8 mouse cellular contexts compared by ENCODE assay signal in the genomic region with DNA sequence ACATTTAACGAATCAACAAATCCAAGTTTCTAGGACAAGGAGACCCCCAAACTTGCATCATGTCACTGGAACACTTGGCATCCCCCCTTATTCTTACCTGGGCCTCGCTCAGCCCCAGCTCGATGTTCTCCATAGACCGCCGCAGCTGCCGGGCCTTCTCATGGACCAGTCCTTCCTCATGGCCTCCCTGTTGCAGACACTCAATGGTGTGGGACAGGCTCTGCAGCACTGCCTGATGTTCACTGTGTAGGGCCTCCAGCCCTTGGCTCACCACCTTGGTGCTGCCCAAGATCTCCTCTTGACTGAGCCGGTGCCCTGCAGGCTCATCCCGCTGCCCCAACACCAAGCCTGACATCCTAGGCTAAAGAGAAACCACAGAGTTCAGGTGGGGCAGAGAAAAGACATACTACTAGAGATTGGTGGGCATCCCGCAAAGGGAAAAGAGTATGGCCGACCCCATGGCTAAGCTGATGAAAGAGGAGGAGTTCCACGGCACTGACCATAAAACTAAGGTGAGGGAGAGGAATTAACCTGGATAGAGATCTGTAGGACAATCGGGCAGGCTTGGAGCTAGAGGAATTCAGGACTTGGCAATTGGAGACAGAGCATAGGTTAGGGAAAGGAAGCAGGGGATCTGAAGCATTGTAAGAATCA. TPM values are rescaled to one million over a fixed set of nuclear protein-coding genes. Genes with fewer than 3 reads are reported as not detected.
DNase-seq lines count a peak whose midpoint lies in the region; ATAC-seq and TF ChIP-seq lines count a peak whose summit lies in the region.

No protein-coding gene starts in this region.

- peaks cover 3% of the 10 kb centered on the region for H3K4me1 ChIP-seq in heart, adult 2 months (ENCODE audit: control insufficient read depth, insufficient read depth, low read length)
- peaks cover 23% of the 10 kb centered on the region for H3K4me1 ChIP-seq in bone marrow macrophage, adult 2 months (ENCODE audit: control insufficient read depth, insufficient read depth, low read length)
- H3K4me1 ChIP-seq in hindbrain, embryonic 13.5 days (replicated peaks) = peaks cover 32% of the 10 kb centered on the region
- peaks cover 12% of the 10 kb centered on the region for H3K4me1 ChIP-seq in midbrain, embryonic 11.5 days (ENCODE audit: control insufficient read depth, insufficient read depth, low read length)

- peak overlapping the region; percentile 84; the same call in 1 of the 2 replicates for H3K4me3 ChIP-seq in heart, adult 2 months
- H3K4me3 ChIP-seq in bone marrow macrophage, adult 2 months (ENCODE audit: insufficient read depth, low read length) = no peak overlapping the region
- peak overlapping the region; percentile 75 for H3K4me3 ChIP-seq in hindbrain, embryonic 13.5 days
- no peak overlapping the region; the same call in 1 of the 2 replicates for H3K4me3 ChIP-seq in midbrain, embryonic 11.5 days (ENCODE audit: low read depth, low read length)

- no peak for DNase-seq in heart, adult 2 months
- no peak for DNase-seq in heart, adult 8-10 months (ENCODE audit: low spot score)
- no peak for DNase-seq in midbrain, embryonic 11.5 days (ENCODE audit: low spot score, missing footprints)
- DNase-seq in spleen, adult 12 weeks (ENCODE audit: low spot score) = no peak
- no peak for DNase-seq in frontal cortex, postnatal 36 days (ENCODE audit: low spot score in 2 of 2)
- DNase-seq in cerebellum, adult 18-20 months = no peak

- peak overlapping the region; percentile 88 for H3K4me2 ChIP-seq in hindbrain, embryonic 13.5 days
- no peak overlapping the region; the same call in 1 of the 2 replicates for H3K4me2 ChIP-seq in midbrain, embryonic 11.5 days

- TF ChIP-seq EP300 in heart, adult 2 months (IDR thresholded peaks at IDR 0.05; ENCODE audit: insufficient read depth, low read depth, low read length) = no peak

- TF ChIP-seq POLR2A in heart, adult 2 months (IDR thresholded peaks at IDR 0.05; ENCODE audit: insufficient read depth, low read depth, low read length) = no peak
- TF ChIP-seq POLR2A in bone marrow macrophage, adult 2 months (IDR thresholded peaks at IDR 0.05; ENCODE audit: borderline replicate concordance, low read depth, low read length) = no peak

- H3K9me3 ChIP-seq in hindbrain, embryonic 13.5 days = no peaks in the 10 kb centered on the region
- no peaks in the 10 kb centered on the region for H3K9me3 ChIP-seq in midbrain, embryonic 11.5 days (ENCODE audit: control insufficient read depth, low read length)

- H3K36me3 ChIP-seq in heart, adult 2 months (ENCODE audit: control insufficient read depth, insufficient read depth, low read length) = no peaks in the 10 kb centered on the region
- peaks cover 40% of the 10 kb centered on the region for H3K36me3 ChIP-seq in hindbrain, embryonic 13.5 days
- H3K36me3 ChIP-seq in midbrain, embryonic 11.5 days (ENCODE audit: control insufficient read depth, insufficient read depth, low read length) = peaks cover 3% of the 10 kb centered on the region; the same call in 1 of the 2 replicates

- no peaks in the 10 kb centered on the region for H3K27me3 ChIP-seq in heart, adult 2 months (ENCODE audit: control insufficient read depth, insufficient read depth, low read length)
- no peaks in the 10 kb centered on the region for H3K27me3 ChIP-seq in hindbrain, embryonic 13.5 days
- no peaks in the 10 kb centered on the region for H3K27me3 ChIP-seq in midbrain, embryonic 11.5 days (ENCODE audit: control insufficient read depth, insufficient read depth, low read length)

- TF ChIP-seq CTCF in heart, adult 2 months (IDR thresholded peaks at IDR 0.05) = no peak
- no peak for TF ChIP-seq CTCF in bone marrow macrophage, adult 2 months (IDR thresholded peaks at IDR 0.05; ENCODE audit: low read depth, low read length)

- H3K79me2 ChIP-seq in heart, adult 2 months (replicated peaks; ENCODE audit: control insufficient read depth, insufficient read depth, low read length) = no peaks in the 10 kb centered on the region

- H3K27ac ChIP-seq in heart, adult 2 months = no peak overlapping the region; the same call in 1 of the 2 replicates
- H3K27ac ChIP-seq in bone marrow macrophage, adult 2 months (ENCODE audit: insufficient read depth, low read depth, low read length) = peak overlapping the region; percentile 11; the same call in 1 of the 2 replicates
- no peak overlapping the region for H3K27ac ChIP-seq in hindbrain, embryonic 13.5 days
- H3K27ac ChIP-seq in midbrain, embryonic 11.5 days (ENCODE audit: low read depth, low read length) = no peak overlapping the region

- 85% methylated on average over 12 of the region's 12 CpGs for WGBS in heart, adult 2 months
- WGBS in hindbrain, embryonic 13.5 days = 93% methylated on average over 12 of the region's 12 CpGs
- 88% methylated on average over 12 of the region's 12 CpGs for WGBS in midbrain, embryonic 11.5 days

- intact Hi-C loops in heart, adult 2 months (cut with DNase I) = loop anchor here (5.0 kb wide), 1 partner anchor 87 kb away; the partner anchor contains the start of gene Srf

- no peak overlapping the region for H3K9ac ChIP-seq in heart, adult 2 months (ENCODE audit: low read depth, low read length)
- peak overlapping the region; percentile 89 for H3K9ac ChIP-seq in hindbrain, embryonic 13.5 days
- H3K9ac ChIP-seq in midbrain, embryonic 11.5 days (ENCODE audit: low read length) = peak overlapping the region; percentile 3; the same call in 1 of the 2 replicates

- ATAC-seq in hindbrain, embryonic 13.5 days (ENCODE audit: low FRiP score) = no peak
- ATAC-seq in midbrain, embryonic 11.5 days (ENCODE audit: low FRiP score) = no peak

RNA-seq across cellular contexts. Expression of gene Klc4, which starts 1.5 kb away (rescaled TPM):
- total RNA-seq in heart, adult 2 months (2021) = 10 to 100 TPM; 23.5 to 25.7 TPM
- polyA plus RNA-seq in heart, adult 2 months (2012; rRNA removed) = 20.9 and 22.3 TPM in 2 replicates
- 10 to 100 TPM; 27.5 to 29.1 (median 28.5) TPM for total RNA-seq in heart, adult 8-10 months (2022)
- 45.3 and 48.8 TPM in 2 replicates for polyA plus RNA-seq in bone marrow macrophage, adult 2 months (2012; ENCODE audit: insufficient read depth, insufficient read length, missing spikeins)
- polyA plus RNA-seq in hindbrain, embryonic 13.5 days (2015; fragmentation: Nextera tagmentation; extraction: Ambion mirVana) = 45.1 and 45.9 TPM in 2 replicates
- 26.6 and 29.8 TPM in 2 replicates for polyA plus RNA-seq in midbrain, embryonic 11.5 days (2014; fragmentation: Nextera tagmentation; extraction: Ambion mirVana)

RNA-seq across cellular contexts. Expression of gene Mrpl2, which starts 1.8 kb away (rescaled TPM):
- total RNA-seq in heart, adult 2 months (2021) = 100 to 1,000 TPM; 112 to 132 TPM
- polyA plus RNA-seq in heart, adult 2 months (2012; rRNA removed) = 71.5 and 87.8 TPM in 2 replicates
- total RNA-seq in heart, adult 8-10 months (2022) = 100 to 1,000 TPM; 115 to 133 (median 125) TPM
- polyA plus RNA-seq in bone marrow macrophage, adult 2 months (2012; ENCODE audit: insufficient read depth, insufficient read length, missing spikeins) = 38.2 and 39.9 TPM in 2 replicates
- polyA plus RNA-seq in hindbrain, embryonic 13.5 days (2015; fragmentation: Nextera tagmentation; extraction: Ambion mirVana) = 73.5 and 75.6 TPM in 2 replicates
- polyA plus RNA-seq in midbrain, embryonic 11.5 days (2014; fragmentation: Nextera tagmentation; extraction: Ambion mirVana) = 97.8 and 100 TPM in 2 replicates

RNA-seq across cellular contexts. Expression of gene Cul7, which starts 5.9 kb away (rescaled TPM):
- total RNA-seq in heart, adult 2 months (2021) = 10 to 100 TPM; 16.8 to 18.4 TPM
- 23.4 and 24.7 TPM in 2 replicates for polyA plus RNA-seq in heart, adult 2 months (2012; rRNA removed)
- 10 to 100 TPM; 16.5 to 21.2 (median 18.7) TPM for total RNA-seq in heart, adult 8-10 months (2022)
- 14.5 and 15.4 TPM in 2 replicates for polyA plus RNA-seq in bone marrow macrophage, adult 2 months (2012; ENCODE audit: insufficient read depth, insufficient read length, missing spikeins)
- 40.0 and 41.2 TPM in 2 replicates for polyA plus RNA-seq in hindbrain, embryonic 13.5 days (2015; fragmentation: Nextera tagmentation; extraction: Ambion mirVana)
- 26.2 and 26.8 TPM in 2 replicates for polyA plus RNA-seq in midbrain, embryonic 11.5 days (2014; fragmentation: Nextera tagmentation; extraction: Ambion mirVana)

RNA-seq across cellular contexts. Expression of gene Ptk7, which starts 15.0 kb away (rescaled TPM):
- total RNA-seq in heart, adult 2 months (2021) = 1 to 10 TPM; 2.6 TPM
- 2.8 and 3.1 TPM in 2 replicates for polyA plus RNA-seq in heart, adult 2 months (2012; rRNA removed)
- 1 to 10 TPM; 1.8 to 3.5 (median 2.1) TPM for total RNA-seq in heart, adult 8-10 months (2022)
- polyA plus RNA-seq in bone marrow macrophage, adult 2 months (2012; ENCODE audit: insufficient read depth, insufficient read length, missing spikeins) = 0.43 and 0.56 TPM in 2 replicates
- polyA plus RNA-seq in hindbrain, embryonic 13.5 days (2015; fragmentation: Nextera tagmentation; extraction: Ambion mirVana) = 39.9 and 40.7 TPM in 2 replicates
- polyA plus RNA-seq in midbrain, embryonic 11.5 days (2014; fragmentation: Nextera tagmentation; extraction: Ambion mirVana) = 16.7 and 19.5 TPM in 2 replicates

RNA-seq across cellular contexts. Expression of gene Rrp36, which starts 29.9 kb away (rescaled TPM):
- 10 to 100 TPM; 10.7 to 11.3 TPM for total RNA-seq in heart, adult 2 months (2021)
- 19.4 and 24.3 TPM in 2 replicates for polyA plus RNA-seq in heart, adult 2 months (2012; rRNA removed)
- 10 to 100 TPM; 10.5 to 13.7 (median 12.4) TPM for total RNA-seq in heart, adult 8-10 months (2022)
- 25.8 and 27.7 TPM in 2 replicates for polyA plus RNA-seq in bone marrow macrophage, adult 2 months (2012; ENCODE audit: insufficient read depth, insufficient read length, missing spikeins)
- polyA plus RNA-seq in hindbrain, embryonic 13.5 days (2015; fragmentation: Nextera tagmentation; extraction: Ambion mirVana) = 52.3 and 56.2 TPM in 2 replicates
- polyA plus RNA-seq in midbrain, embryonic 11.5 days (2014; fragmentation: Nextera tagmentation; extraction: Ambion mirVana) = 53.4 and 60.0 TPM in 2 replicates

Comparison
In these comparisons a context has a peak if more than half of its experiments do, and no peak if none do; other contexts are left out.
1. H3K4me3 ChIP-seq: peak in heart, adult 2 months (single experiment) and hindbrain, embryonic 13.5 days (single experiment); none in bone marrow macrophage, adult 2 months (single experiment) and midbrain, embryonic 11.5 days (single experiment).